Mouse (Mus musculus) kidney, postnatal 25 days (tissue): ENCODE measurements around the gene Nek5.

Experiments used
- DNase-seq, 2 experiments: peaks; one replicate each; pipeline ENCODE4 v3.0.0; 2021; ENCODE audit warnings: mixed read lengths in 2 of 2

Nek5 gene

DNA sequence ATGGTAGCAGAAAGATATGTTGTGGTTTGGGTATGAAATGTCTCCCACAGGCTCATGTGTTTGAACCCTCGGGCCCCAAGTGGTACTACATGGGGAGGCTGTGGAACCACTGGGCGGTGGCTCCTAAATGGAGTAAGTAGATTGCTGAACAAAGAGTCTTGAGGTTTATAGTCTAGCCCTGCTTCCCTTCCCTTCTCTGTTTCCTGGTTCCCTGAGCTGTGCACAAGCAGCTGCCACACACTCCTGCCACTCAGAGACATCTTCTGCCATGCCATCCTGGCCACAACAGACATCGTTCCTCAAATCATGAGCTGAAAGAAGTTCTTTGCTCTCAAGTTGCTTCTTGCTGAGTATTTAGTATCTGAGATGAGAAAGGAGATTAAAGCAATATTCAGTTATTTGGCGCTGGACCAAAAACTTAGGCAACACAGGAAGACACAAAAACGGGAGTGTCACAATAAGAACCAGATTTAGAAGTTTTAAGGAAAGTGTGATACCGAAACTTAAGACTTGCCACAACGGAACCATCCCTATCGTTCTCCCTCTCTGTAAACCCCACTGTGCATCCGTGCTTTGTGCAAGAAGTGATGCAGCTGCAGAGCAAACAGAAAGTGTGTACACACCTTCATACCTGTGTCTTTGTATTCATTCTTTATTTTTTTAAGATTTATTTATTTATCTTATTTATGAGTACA is 45.4 kb downstream of the Nek5 start:
- no peak for DNase-seq

DNA sequence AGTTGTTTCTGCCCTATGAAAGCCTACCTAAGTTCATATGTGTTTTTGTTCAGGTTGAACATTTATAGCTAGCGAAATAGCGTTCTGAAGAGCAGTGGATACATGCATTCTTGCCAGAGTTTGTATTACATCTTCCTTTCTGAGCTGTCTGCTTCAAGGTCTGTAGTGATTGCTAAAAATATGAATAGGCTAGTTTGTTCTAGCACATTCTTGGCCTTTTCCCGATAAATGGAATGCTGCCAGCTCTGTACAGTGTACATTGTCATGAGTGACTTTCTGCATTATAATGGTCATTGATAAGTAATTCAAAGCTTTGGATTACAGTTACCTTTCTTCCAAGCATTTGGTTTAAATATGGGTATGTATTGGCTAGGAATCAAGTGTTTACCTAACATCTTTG is 63.7 kb downstream of the Nek5 start:
- DNase-seq = no peak

DNA sequence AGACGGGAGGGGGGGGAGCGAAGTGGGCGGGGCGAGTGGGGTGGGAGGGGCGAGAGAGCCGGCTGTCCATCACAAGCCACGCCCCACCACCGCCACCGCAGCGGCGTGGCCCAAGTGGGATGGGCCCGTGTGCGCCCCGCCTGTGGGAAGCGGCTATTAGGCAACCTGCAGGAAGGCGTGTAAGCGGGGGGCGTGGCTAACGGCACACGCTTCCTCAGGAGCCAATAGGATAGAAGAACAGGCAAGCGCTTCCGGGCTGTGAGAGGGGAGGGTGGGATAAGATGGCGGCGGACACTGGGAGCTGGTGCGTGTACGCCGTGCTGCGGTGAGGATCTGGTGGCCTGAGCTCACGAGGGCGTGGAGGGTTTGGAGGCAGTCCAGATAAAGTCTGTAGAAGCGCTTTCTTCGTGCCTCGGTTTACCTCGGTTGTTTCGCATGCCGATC is 64.4 kb downstream of the Nek5 start, which contains the start of gene Alg11:
Gene Alg11 (plus strand): TSS at position 276 of the 444 bp plus-strand sequence.
- peak; percentile 98 to 99 for DNase-seq

DNA sequence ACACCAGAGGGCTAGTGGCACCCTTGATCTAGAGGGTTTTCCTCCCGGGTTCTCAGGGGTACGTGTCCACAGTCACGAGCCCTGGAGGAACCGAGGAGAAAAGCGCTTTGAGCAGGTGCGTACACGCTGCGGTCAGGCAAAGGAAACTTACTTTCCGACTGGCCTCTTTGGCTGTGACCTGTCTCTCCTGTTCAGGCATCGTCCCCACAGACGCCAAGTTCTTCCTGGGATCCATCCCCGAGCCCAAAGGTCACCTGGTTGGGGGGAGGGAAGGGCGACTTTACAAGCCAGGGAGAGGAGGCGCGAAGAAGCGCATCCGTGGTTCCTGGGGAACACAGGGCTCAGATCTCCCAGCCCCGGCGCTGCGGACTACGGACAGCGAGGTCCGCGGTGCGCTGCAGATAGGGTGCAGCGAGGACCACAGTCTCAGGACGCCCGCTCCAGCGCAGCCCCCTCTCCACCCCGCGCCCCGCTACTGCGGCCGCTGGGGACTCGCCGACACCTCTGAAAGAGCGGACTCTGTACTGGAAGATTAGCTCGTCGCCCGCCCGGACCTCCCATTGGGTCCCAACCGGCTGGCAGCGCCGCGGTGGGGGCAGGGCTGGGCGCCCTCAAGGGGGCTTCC is 64.9 kb downstream of the Nek5 start, which contains the start of gene Atp7b:
Gene Atp7b (minus strand): TSS at position 485 of the 625 bp plus-strand sequence.
- DNase-seq = peak; percentile 74 to 87

DNA sequence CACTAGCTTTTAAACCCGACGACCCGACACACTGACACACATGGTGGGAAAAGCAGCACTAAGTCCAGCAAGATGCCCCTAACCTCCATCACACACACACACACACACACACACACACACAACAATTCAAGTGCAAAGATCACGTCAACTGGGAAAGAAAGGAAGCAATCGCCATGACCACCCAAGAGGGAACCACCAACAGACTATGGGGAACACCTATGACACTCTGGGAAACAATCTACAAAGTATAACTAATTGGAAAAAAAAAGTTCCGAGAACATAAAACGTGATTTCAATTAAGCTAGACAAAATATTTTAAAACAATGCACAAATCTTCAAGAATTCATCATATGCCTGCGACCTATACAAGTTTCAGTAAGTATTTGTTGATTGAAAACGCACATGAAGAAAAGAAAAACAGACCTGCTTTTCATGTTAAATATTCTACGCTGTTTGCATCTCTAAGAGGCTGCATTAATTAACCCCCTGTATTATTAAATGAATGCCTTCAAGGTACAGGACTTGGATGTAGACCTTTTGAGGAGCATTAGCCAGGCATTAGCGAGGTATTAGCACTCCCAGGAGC is 65.6 kb downstream of the Nek5 start:
- no peak for DNase-seq

DNA sequence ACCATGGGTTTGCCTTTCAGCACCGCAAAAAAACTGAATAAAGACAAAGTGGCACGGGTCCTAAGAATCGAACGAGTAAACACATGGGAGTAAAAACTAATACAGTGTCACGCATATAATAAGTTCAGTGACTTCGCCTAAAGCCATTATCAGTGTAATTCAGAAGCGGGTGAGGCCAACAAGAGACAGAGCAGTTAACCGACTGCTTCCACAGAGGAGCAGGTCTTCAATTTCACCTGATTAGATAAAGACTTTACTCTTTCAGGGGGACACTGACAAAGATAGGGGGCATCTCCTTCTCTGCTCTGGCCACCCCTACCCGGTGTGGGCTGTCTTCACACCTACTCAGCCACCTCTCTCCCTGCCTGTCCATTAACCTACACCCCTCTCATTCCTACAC is 66.5 kb downstream of the Nek5 start:
- no peak for DNase-seq

DNA sequence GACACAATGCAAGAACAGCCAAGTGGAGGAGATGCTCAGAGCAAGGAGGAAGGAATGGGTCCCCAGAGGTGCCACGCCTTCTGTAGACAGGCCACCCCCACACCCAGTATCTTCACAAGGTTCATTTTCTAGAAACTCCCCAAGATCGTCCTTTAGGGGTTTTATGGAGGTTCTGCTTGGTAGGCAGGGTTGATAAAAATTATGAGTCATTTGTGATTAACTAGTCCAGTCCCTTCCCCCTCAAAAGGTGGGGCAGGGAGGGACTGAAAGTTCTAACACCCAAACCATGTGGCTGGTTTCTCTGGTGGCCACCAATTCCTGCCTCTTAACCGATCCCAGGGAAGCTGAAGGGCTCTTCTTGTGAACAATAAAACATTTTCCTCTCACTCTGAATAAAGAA is 68.0 kb downstream of the Nek5 start:
- DNase-seq = no peak

DNA sequence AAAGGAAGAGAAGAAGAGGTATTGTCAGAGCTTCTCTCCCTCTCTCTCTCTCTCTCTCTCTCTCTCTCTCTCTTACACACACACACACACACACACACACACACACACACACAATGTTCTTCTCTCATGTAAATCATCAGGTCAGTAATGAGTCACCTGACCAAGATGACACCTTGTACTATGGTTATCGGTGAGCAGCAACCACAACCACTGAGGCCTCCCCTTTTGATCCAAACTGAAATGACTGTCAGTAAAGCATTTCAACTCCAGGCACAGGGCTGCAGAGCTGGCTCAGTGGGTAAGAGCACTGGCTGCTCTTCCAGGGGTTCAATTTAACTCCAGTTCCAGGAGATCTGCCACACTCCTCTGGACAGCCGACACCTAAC is 69.4 kb downstream of the Nek5 start:
- DNase-seq = no peak

DNA sequence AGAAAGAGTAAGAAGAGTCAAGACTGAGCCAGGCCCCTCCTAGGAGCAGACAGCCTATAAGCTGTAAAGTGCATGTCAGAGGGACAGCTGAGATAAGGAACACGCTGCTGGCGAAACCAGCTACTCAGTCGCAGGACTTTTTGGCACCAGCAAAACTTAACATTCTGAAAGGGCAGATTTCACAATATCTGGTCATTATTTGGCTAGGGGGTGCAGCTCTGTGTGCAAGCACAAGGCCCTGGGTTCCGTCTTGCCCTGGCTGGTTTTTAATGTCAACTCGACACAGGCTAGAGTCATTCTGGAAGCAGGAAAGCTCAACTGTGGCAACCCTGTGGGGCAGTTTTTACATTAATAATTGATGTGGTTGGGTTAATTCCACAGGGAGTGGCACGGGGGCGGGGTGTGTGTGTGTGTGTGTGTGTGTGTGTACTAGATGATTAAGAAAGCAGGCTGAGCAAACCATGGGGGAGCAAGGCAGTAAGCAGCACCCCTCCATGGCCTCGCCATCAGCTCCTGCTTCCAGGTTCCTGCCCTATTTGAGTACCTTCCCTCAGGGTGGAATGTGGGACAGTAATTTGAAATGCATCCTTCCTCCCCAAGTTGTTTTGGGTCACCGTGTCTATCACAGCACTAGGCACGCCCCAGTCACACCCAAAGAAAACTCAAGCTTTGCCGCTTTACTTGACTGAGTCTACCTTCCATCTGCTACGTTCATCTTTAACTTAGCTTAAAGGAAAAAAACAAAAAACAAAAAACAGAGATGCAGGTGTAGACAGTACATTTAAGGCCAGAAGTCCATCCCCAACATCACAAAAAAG is 70.0 kb downstream of the Nek5 start:
- DNase-seq = no peak

DNA sequence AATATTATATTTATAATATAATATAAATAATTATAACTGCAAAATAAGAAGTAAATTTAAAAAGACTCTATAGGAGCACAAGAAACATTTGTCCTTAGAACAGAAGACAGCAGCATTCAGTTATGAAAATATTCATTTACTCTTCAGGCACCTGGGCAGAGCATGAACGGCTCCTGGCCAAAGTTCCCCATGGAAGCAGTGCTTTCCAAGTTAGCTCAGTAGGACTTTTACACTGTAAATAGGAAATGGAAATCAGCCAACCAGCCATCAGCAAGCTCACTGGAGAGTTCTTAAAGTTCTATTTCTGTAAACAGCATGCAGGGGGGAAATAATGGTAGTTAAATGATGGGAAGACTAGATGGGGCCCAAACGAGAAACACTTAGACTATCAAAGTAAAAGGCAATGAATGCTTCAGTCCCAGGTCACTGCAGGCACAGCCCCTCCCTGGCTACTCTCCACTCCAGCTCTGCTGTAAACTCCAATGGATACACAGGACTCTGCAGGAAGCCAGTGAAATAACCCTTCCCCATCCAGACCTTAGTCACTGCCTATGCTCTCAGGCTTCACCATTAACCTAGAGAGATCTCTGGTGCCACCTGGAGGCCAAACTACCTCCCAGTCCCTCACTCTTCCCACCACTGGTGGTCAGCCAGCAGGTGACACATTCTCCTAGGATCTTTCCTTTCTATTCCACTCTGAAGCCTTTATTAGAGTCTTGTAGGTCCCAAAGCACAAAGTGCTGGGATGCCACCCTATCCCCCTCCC is 77.0 kb downstream of the Nek5 start:
- peak; percentile 70 to 84 for DNase-seq

DNA sequence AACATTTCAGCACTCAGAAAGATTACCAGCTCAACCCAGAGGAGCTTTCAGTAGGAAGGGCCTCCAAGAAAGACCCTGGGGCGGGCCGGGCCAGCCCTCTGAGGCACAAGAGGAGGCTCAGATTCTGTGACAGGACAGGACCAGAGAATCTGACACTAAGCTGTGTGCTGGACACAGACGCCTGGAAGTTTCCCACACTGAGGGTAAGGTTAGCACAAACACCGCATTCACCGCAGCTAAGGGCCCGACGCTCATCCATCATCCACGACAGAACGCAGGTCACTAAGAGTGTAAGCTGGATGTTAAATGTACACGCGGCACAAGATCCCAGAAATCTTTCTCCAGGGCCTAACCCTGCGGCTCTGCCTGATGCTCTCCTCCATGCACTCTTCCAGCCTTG is 81.1 kb downstream of the Nek5 start:
- no peak for DNase-seq

DNA sequence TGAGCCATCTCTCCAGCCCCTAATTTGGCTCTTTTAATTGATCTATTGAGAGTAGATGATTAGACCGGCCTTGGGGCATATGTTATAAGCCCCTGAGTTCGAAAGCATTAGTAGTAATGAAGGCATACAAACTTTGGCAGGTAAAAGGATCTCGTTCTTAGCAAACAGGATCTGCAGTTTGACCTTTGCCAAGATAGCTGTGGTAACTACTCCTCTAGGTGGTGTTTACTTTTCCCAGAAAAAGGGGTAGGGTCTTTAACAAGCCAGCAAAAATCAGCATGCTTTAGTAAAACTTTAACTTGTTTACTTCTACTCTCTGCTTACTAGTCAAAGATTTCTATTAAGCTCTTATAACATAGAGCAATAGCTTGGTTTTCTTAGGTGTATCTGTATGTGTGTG is 82.3 kb downstream of the Nek5 start:
- no peak for DNase-seq

DNA sequence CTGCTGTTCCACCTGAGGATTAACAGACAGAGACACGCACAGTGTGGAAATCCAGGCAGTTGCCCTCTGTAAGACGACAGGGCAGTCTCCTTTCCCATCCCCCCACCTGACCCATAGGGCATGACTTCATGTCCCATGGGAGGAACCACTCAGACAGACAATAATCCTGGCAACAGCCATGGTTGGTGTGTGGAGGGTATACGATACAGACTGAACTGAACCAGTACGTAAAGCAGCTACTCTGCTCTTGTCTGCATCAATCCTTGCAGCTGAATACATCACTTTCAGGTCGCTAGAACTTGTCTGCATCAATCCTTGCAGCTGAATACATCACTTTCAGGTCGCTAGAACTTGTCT is 84.7 kb downstream of the Nek5 start:
- DNase-seq = no peak

DNA sequence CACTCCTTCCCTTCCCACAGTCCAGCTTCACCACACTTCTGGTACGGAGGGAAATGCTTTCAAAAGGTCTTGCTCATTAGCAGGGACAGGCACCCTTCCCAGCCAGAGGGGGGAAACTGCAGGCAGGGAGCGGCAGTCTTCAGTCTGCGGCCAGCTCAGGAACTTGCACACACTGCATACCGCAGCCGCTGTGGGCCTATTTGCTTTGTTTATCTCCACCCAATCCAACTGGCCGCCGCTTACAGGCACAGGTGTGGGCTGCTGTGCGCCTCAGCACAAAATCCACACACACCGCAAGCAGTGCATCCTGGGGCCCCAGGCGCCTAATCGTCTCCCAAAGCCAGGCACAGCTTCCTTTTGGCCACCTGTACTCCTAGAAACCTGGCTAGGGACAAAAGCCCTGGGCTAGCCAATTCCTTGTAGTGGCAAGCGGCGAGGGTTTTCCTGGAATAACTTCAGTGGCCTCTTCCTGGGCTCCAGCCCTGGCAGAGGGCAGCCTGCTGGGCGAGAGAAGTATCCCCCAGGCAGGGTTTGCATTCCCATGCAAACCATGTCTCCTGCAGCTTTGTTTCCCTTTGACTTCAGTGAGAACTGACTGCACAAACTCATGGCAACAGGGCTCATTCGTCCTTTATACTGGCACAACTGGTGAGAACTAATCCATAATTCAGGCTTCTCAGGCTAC is 85.2 kb downstream of the Nek5 start:
- no peak for DNase-seq

DNA sequence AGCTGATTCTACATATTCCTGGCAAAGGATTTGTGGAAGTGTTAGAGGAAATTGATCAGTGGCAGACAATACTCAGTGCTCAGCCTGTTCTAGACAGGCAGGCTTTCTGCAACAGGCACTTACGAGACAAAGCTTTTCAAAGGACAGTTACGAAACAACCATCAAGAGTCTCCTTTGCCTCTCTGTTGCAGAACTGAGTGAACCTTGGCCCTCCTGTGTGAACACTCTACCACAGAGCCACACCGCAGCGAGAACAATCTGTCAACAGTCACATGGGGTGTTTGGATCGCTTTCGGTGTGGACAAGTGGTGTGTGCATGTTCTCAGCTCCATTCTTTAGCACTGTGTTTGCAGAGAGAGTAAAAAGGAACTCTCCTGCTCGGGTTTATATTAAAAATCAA is 87.8 kb downstream of the Nek5 start:
- peak; percentile 28 to 67 for DNase-seq

DNA sequence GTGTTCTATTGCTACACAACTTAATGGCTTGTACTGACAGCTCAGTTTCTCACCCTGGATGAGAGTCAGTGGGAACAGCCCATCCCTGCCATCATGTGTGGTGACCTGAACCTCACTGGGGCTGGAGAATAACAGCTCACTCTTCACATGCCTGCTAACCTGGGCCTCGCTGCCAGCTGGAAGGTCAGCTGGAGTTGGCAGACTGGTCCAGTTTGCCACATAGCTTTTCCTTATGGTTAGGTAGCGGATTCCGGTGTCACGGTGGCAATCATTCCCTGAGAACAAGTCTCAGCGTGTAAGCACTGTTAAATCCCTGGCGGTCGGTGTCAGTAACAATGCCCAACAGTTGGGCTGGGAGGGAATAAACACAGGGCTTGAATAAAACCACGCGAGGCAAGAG is 88.7 kb downstream of the Nek5 start:
- no peak for DNase-seq

DNA sequence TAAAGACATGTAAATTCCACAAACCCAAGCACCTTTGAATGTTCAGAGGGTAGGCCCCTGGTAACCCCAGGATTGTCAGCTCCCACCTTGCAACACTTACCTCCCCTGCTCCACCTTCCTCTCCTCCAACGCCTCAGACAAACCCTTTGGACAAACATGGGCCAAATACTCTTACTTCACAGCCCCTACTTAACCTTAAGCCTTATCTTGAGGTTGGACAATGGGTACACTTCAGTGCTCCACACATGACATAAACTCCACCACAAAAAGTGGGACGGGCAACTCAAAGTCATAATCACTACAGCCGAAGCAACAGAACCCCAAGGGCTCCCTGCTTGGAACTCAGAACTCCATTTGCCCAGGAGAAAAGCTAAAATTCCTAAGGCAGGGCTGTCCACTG is 93.9 kb downstream of the Nek5 start:
- no peak for DNase-seq

DNA sequence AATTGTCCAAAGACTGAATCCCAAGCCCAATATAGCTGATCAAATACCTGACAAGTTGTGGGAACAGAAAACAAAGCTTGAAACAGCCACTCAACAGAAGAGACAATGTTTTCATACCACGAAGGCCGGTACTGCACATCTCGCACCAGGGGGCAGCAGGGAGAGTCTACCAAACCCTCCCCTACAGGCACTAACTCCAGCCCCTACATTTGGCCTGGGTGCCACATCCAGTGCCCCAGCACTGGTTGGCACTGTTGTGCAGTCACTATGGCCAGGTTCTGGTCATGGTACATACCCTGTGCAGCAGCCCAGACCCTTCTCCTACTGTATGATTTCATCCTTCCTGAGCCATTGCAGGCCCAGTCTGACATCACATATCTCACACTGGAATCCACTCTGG is 95.9 kb downstream of the Nek5 start:
- DNase-seq = no peak

DNA sequence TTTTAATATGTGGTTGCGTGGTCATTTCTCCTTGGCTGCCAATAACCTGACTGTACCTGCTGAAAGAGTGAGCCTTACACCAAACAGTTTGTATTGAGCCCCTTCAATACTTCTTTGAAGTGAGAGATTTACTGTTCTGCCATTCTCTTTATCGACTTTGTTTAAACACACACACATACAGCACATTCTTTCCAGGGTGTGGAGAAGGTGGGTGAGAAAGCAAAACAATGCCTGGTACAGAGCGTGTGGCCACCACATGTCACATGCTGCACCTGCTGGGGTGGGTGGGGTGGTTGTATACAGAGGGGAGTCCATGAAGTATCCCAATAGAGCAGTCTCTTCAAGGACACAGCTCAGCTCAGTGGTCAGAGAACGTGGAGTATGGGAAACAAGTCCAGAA is 99.6 kb downstream of the Nek5 start:
- no peak for DNase-seq
